Mouse (Mus musculus) adrenal gland, adult 18-20 months (tissue): Measurements from ENCODE around the gene Pip5kl1. TPM values are rescaled to one million over a fixed set of nuclear protein-coding genes. Genes with fewer than 3 reads are reported as not detected.

Experiments
- DNase-seq, 2 experiments: peaks; one replicate each; pipeline ENCODE4 v3.0.0; 2021 to 2022; ENCODE audit warnings: low spot score in 2 of 2
- total RNA-seq, 2 experiments: library from RNA; stranded (reverse); gene quantifications; 1 replicate in 1 of 2; 2 replicates in 1 of 2; pipeline ENCODE4 v1.2.3; 2021

Pip5kl1 gene
- total RNA-seq, 2 experiments from 2014 or later, result not detected

- DNase-seq, result peak; percentile 72 to 73
Observed at GRCm38 (mm10) chr2:32582830-32583799, 8.5 kb downstream of the Pip5kl1 start.

- DNase-seq, result no peak
Observed at GRCm38 (mm10) chr2:32585149-32585714, 10.6 kb downstream of the Pip5kl1 start.

DNA sequence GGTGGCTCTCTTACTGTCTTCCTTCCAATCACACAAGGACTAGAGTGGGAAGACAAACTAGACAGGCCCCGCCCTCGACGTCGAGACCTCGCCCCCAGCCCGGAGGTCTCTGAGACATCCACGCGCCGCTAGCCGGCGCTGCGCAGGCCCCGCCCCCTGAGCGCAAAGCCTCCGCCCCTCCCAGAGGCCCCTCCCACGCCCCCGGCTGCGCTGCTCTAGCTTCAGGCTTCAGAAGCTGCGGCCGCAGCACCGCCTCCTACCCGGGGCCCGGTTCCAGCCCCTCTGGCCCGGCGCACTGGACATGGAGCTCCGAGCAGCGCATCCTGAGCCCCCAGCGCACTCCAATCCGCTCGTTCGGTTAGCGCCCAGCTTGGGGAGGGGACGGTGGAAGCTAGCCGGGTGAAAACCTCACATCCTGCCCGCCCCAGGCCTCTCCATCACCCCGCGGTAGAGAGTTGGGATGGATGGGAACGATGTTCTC, 12.3 kb downstream of the Pip5kl1 start, which contains the start of gene St6galnac4:
Gene St6galnac4 (plus strand): TSS at position 225 of the 481 bp plus-strand sequence.
- DNase-seq, result peak; percentile 84 to 88

DNA sequence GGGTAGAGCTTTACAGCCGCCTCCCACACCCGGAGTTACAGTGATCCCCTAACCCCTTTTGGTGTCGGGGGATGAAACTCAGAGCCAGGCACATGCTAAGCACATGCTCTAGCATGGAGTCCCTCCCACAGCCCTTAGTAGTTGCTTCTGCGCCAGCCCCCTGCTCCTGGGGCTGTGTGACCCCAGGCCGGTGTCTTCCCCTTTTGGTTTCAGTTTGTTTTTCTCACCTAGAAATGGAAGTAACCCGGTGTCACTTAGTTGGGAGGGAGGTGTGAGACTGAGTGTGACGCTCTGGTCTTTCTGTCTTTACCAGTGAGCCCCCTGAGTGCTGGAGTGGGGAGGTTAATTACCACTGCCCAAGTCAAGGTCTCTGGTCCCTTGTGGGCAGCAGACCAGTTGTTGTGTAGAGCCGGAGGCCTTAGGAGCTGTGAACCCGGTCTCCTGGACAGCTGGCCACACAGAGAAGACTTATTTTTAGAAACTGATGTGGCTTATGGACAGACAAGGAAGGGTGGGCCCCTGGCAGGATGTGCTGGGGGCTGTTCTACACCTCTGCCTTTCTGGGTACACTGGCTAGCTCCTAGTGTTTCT, 13.2 kb downstream of the Pip5kl1 start:
- no peak for DNase-seq

GRCm38 (mm10) chr2:32589213-32589795, 14.7 kb downstream of the Pip5kl1 start:
- no peak for DNase-seq

GRCm38 (mm10) chr2:32590224-32590623, 15.6 kb downstream of the Pip5kl1 start:
- DNase-seq, result no peak

DNA sequence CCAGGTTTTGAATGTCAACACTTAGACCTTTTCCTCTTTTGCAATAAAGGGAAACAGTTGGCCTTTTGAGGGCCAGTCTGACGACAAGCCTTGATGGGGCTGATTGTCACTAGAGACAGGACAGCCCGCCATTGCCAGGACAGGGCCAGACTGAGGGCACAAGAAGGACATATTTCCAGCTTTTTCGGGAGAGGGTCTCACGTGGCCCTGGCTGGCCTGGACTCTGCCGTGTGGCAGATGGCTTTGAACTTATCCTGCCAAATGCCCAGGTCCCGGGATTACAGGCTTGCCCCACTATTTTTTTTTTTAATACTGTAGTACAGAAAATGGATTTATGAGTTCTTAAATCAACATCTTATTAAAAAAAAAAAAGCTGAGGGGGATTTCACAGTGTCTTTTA, 16.7 kb downstream of the Pip5kl1 start:
- DNase-seq, result no peak

GRCm38 (mm10) chr2:32596725-32597124, 22.1 kb downstream of the Pip5kl1 start:
- no peak for DNase-seq

- no peak for DNase-seq
Observed at GRCm38 (mm10) chr2:32597248-32597647, 22.7 kb downstream of the Pip5kl1 start.

- DNase-seq, result no peak
Observed at GRCm38 (mm10) chr2:32597699-32598098, 23.1 kb downstream of the Pip5kl1 start.

DNA sequence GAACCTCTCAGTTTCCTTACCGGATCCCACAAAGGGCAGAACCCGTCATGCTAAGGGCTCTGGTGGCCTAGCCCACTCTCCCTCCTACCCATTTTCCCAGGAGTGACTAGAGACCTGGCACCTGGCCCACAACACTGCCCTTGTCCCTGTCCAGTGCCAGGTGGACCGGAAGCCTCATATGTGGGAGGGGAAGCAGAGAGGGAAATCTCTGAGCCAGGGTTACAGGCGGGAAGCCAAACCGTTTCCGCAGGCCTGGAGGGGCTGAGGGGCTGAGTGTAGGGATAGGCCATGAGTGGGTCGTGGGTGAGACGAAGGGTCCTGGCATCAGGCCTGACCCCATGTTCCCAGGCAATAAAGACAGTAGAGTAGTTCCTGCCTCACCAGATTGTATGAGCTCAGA, 23.9 kb downstream of the Pip5kl1 start:
- DNase-seq, result no peak

GRCm38 (mm10) chr2:32599409-32599808, 24.8 kb downstream of the Pip5kl1 start, which contains the start of gene St6galnac6:
Gene St6galnac6, plus strand, starts transcription at chr2:32599709.
- DNase-seq, result no peak

GRCm38 (mm10) chr2:32601417-32602065, 26.9 kb downstream of the Pip5kl1 start:
- DNase-seq, result peak in 1 of 2 experiments; percentile 33

GRCm38 (mm10) chr2:32602600-32603054, 28.0 kb downstream of the Pip5kl1 start:
- DNase-seq, result peak; percentile 86 to 90

DNA sequence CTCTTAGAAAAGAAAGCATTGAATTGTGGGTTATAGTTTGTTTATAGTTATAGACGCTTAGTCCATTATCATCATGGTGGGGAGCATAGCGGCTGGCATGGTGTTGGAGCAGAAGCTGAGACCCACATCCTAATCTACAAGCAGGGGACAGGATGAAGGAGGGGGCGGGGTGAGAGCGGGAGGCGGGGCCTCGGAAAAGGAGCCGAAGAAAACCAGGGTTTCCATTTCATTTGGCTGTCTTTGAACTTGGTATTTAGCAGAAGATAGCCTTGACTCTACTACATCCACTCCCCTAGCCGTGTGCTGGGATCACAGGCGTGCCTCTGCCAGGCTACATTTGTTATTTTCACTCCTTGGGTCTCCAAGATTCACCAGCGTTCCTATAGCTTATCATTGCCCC, 30.0 kb downstream of the Pip5kl1 start:
- DNase-seq, result no peak

DNA sequence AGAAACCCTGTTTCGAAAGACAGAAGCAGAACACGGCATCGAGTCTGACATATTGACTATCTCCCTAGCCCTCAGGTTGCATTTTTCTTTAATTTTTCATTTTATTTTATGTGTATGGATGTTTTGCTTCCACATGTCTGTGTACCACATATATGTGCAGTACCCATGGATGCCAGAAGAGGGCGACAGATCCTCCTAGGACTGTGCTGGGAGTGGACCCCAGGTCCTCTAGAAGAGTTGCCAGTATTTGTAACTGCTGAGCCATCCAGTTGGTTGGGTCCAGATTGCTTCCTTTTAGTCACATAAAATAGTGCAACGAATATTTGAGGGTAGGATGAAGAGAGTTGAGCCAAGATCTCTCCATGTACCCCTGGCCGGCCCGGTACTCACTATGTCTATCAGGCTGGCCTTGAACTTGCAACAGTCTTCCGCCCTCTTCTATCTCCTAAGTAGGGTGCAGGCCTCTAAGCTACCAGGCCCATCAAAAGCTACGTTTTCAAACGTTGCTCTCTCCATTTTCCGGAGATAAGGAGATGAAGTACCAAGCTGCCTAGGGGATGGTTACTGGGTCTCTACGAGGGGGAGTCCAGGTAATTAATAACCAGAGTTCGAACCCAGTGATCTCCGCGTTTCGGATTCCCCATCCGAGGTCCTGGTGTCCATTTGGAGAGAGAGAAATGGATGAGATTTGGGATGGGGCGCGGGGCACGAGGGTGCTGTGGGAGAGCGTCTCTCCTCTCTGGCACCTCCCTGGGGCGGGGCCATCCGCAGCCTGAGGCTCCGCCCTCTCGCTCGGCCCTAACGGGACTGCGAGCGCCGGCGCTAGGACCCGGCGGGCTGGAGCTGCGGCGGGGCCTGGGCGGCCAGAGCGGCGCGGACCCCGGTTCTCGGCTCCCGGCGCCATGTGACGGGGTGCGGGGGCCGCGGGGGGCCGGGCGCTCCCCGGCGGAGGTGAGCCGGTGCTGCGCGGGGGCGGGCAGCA, 31.9 kb downstream of the Pip5kl1 start:
- peak; percentile 83 to 86 for DNase-seq

GRCm38 (mm10) chr2:32607262-32607947, 32.8 kb downstream of the Pip5kl1 start:
- peak in 1 of 2 experiments; percentile 39 for DNase-seq

DNA sequence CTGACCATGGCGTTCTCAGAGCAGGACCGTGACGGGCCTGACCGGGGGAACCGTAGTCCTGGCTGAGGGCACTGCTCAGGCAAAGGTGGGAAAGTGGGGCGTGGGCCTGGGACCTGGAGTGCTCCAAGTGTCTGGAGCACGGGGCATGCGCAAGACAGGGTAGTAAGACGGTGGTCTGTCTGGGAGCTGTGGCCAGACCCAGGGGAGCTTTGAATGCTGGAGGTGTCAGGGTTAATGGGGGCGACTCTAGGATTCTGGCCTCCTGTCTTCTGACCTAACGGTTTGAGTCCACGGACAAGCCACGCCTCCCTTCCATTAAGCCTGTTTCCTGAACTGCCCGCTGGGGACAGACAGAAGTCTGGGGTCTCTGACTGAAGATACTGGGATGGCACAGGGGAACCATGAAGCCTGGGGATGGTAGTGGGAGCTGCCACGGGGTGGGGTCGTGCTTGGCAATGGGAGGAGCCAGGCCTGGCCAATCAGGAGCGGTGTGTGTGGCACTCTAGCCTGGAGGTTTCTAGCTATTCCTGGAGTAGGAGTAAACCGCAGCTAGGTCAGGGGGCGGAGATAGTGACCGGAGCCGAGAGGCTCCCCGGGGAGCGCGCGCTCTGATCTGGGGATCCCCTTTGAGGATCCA, 33.7 kb downstream of the Pip5kl1 start:
- DNase-seq, result peak; percentile 66 to 70
